Mouse (Mus musculus) lung, adult 2 months (tissue): Measurements from ENCODE around the gene Ramp1. TPM values are rescaled to one million over a fixed set of nuclear protein-coding genes. Genes with fewer than 3 reads are reported as not detected.

Source experiments
- DNase-seq: peaks from one replicate; pipeline ENCODE4 v3.0.0; 2022
- H3K4me1 ChIP-seq: fragments of 200-500 bp; 2 replicates; pipeline ENCODE4 v1.6.1; 2011; ENCODE audit warnings: low read length; ENCODE audit not compliant: control insufficient read depth, insufficient read depth
- H3K4me3 ChIP-seq: fragments of 200-500 bp; replicated peaks from 2 replicates; pipeline ENCODE3; 2011; ENCODE audit warnings: low read depth, mild to moderate bottlenecking, control low read depth, low read length; ENCODE audit errors: extremely low read depth
- CTCF ChIP-seq: fragments of 200-500 bp; IDR thresholded peaks from 2 replicates; pipeline ENCODE4 v1.5.1; 2011; ENCODE audit warnings: mild to moderate bottlenecking, low read length, control low read depth; ENCODE audit not compliant: insufficient read depth
- POLR2A ChIP-seq: fragments of 200-500 bp; IDR thresholded peaks from 2 replicates; pipeline ENCODE4 v1.6.1; 2011; ENCODE audit warnings: low read depth, mild to moderate bottlenecking, control low read depth, low read length, borderline replicate concordance; ENCODE audit errors: extremely low read depth
- WGBS: fragments of 180-500 bp; shearing (Covaris S2); methylation state at CpG from one replicate; pipeline ENCODE4 v1.1.7; 2018; 5-methylcytosine and 5-hydroxymethylcytosine counted together
- polyA plus RNA-seq: library from polyadenylated mRNA; depleted of rRNA; stranded (reverse); fragments of >200 nt; gene quantifications from 2 replicates; pipeline ENCODE4 v1.2.3, GENCODE M21; 2012

Ramp1 gene
- polyA plus RNA-seq, 1 experiment = 37.7 TPM

- Histone ChIP-seq H3K4me3 (no peak overlapping the region), H3K4me1 (peaks cover 3% of the 10 kb centered on the region)
- no peak for DNase-seq
- 61% methylated on average over 15 of the region's 15 CpGs for WGBS
- TF ChIP-seq CTCF = no peak
- no peak for TF ChIP-seq POLR2A
These were observed 47.9 kb downstream of the Ramp1 start for GRCm38 (mm10) chr1:91227381-91228054.

DNA sequence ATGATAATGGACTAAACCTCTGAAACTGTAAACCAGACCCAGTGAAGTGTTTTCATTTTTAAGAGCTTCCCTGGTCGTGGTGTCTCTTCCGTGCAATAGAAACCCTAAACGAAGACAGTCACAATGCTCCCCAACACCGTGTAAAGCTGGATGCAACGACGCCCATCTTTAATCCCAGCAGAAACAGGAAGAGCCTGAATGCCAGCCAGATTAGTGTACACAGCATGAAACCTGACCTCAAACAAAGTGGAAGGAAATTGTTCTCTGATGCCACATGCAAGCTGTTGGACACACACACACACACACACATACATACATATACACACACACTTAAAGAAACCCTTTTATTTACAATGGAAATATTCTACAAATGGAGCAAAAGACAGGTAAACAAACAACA lies 51.5 kb downstream of the Ramp1 start:
- 40% methylated on average over 6 of the region's 6 CpGs for WGBS
- peaks cover 3% of the 10 kb centered on the region for H3K4me1 ChIP-seq
- TF ChIP-seq POLR2A (no peak), CTCF (no peak)
- no peak for DNase-seq
- no peak overlapping the region for H3K4me3 ChIP-seq

DNA sequence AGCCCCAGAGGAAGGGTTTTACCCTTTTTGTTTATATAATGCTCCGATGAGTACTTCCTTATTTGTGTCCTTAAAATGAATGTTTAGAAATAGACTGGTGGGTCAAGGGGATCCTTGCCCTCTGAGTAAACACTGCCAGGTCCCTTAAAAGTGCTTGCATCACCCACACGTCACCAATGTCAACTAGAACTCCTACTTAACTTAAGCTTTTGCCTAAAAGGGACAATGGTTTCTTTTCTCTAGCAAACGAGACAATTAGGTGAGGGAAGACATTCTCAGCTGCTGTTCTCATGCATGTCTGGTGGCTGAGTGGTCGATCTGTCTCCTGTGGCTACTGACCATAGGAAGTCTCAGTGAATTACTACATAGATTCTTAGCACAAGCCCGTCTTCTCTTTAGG lies 52.3 kb downstream of the Ramp1 start:
- 12% methylated on average over 5 of the region's 5 CpGs for WGBS

DNA sequence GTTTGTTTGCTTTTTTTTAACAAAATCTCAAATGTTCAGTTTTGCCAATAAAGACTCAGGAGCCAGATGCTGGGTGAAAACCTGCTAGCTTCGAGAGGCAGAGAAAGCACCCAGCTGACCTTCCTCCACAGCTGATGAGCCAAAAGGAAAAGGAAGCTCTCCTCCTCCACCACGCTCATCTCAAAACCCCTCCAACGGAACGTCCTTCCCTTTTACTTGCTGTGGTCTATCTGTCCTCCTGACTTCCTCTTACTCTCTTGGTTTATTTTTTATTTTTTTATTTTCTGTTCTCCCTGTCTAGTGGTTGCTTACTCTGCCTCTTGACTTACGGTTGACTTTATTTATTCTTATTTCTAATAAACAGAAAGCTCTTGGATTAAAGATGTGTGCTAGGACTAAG lies 55.8 kb downstream of the Ramp1 start:
- DNase-seq = no peak
- TF ChIP-seq CTCF = no peak
- no peak for TF ChIP-seq POLR2A
- Histone ChIP-seq H3K4me1 (peaks cover 3% of the 10 kb centered on the region), H3K4me3 (no peak overlapping the region)
- WGBS = 37% methylated on average over 5 of the region's 5 CpGs

More for the DNA sequence above, 52.3 kb downstream of the Ramp1 start:
- DNase-seq = no peak
- peaks cover 3% of the 10 kb centered on the region for H3K4me1 ChIP-seq
- no peak for TF ChIP-seq CTCF
- no peak overlapping the region for H3K4me3 ChIP-seq

DNA sequence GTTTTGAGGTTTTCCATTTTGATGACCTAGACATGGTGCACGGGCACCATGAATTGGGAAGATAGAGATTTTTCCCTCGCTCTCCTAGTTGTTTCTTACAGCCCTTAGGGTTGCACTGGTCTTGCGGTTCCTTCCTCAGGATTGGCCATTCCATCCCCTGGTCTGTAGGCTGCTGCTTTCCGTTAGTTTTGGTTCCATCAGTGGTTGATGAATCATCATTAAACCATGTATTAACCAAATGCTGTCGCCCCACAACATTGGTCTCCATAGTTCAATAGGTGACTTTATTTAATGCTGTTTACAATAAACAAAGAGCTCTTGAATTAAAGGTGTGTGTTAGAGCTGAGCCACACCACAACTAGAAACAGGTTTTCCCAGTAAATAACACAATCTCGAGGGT lies 58.1 kb downstream of the Ramp1 start:
- 70% methylated on average over 6 of the region's 6 CpGs for WGBS
- no peak for DNase-seq
- Histone ChIP-seq H3K4me1 (no peaks in the 10 kb centered on the region), H3K4me3 (no peak overlapping the region)
- TF ChIP-seq POLR2A (no peak), CTCF (no peak)

DNA sequence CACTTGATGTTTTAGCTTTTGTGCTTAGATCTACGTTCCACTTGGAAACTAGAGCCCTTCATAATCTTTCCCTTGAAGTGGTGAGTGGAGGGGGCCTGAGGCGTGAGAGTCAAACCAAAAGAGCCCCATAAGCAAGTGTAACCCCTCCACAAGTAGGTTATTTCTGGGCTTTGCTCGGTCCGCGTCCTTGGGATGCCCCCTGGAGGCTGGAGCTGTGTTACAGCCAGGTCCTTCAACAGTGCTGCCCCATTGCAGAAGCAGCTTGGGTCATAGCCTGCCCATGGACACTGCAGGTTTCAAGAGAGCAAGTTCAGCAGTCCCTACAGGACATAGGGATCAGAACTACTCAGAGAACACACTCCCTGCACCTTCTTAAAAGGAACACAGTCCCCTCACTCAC lies 59.5 kb downstream of the Ramp1 start:
- 12% methylated on average over 5 of the region's 5 CpGs for whole genome bisulfite sequencing
- no peak for TF ChIP-seq POLR2A
- peak; percentile 73 for TF ChIP-seq CTCF
- Histone ChIP-seq H3K4me1 (no peaks in the 10 kb centered on the region), H3K4me3 (no peak overlapping the region)
- peak; percentile 66 for DNase-seq

- no peak for TF ChIP-seq POLR2A
- no peak for TF ChIP-seq CTCF
- no peak for DNase-seq
- WGBS = 51% methylated on average over 1 of the region's 1 CpGs
- Histone ChIP-seq H3K4me1 (no peaks in the 10 kb centered on the region), H3K4me3 (no peak overlapping the region)
These were observed 60.2 kb downstream of the Ramp1 start for GRCm38 (mm10) chr1:91239800-91240199.

GRCm38 (mm10) chr1:91240685-91241084 lies 61.1 kb downstream of the Ramp1 start:
- H3K4me3 ChIP-seq = no peak overlapping the region
- TF ChIP-seq POLR2A (no peak), CTCF (no peak)
- peak; percentile 51 for DNase-seq
- WGBS = 50% methylated on average over 1 of the region's 1 CpGs
- no peaks in the 10 kb centered on the region for H3K4me1 ChIP-seq

GRCm38 (mm10) chr1:91241249-91241648 lies 61.6 kb downstream of the Ramp1 start:
- no peaks in the 10 kb centered on the region for H3K4me1 ChIP-seq
- WGBS = 64% methylated on average over 4 of the region's 4 CpGs
- TF ChIP-seq POLR2A = no peak
- TF ChIP-seq CTCF = no peak
- H3K4me3 ChIP-seq = no peak overlapping the region
- no peak for DNase-seq

DNA sequence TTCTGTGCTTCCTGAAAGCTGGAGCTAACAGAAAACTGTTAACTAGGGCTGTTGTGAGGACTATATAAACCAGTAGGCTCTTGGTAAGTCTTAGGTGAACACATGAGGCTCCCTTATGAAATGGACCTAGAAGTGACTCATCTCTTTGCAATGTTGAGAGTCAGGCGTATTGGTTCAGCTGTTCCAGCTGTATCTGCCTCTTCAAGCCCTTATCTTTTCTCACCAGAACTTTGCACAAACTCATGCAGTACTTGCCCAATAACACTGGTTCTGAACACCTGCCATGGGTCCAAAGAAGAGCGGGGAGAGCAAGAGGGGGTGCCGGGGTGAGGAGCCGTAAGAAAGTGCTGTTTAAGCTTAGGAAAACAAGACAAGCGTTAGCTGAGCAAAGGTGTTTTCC lies 68.6 kb downstream of the Ramp1 start:
- H3K4me3 ChIP-seq = no peak overlapping the region
- peaks cover 12% of the 10 kb centered on the region for H3K4me1 ChIP-seq
- WGBS = 70% methylated on average over 5 of the region's 5 CpGs
- DNase-seq = no peak
- no peak for TF ChIP-seq CTCF
- TF ChIP-seq POLR2A = no peak
